Mouse (Mus musculus) cortical plate, adult 2 months (tissue): Measurements from ENCODE around the gene Olfr522.

Source experiments
- CTCF ChIP-seq: fragments of 200-500 bp; IDR thresholded peaks from 2 replicates; pipeline ENCODE4 v1.5.1; 2011; ENCODE audit warnings: mild to moderate bottlenecking, control low read depth, low read length; ENCODE audit not compliant: insufficient read depth; ENCODE audit errors: extremely low read depth
- POLR2A ChIP-seq: fragments of 200-500 bp; IDR thresholded peaks from 2 replicates; pipeline ENCODE4 v1.6.1; 2011; ENCODE audit warnings: mild to moderate bottlenecking, low read length, control low read depth; ENCODE audit not compliant: insufficient read depth; ENCODE audit errors: extremely low read depth

GRCm38 (mm10) chr7:140116329-140117054 is 48.1 kb downstream of the Olfr522 start, which contains the start of gene Echs1:
- TF ChIP-seq CTCF (no peak), POLR2A (peak; percentile 77; the same call in 1 of the 2 replicates)
